Mouse (Mus musculus): ENCODE measurements around the gene Hbb-y. TPM values are rescaled to one million over a fixed set of nuclear protein-coding genes. Genes with fewer than 3 reads are reported as not detected.
"Not testable (repeated sequence)": the region's sequence is repeated elsewhere in the genome, so short reads cannot be mapped to it uniquely, and the experiment has no call there.

Hbb-y gene
- not detected for total RNA-seq (2021)

GRCm38 (mm10) chr7:103853090-103853489 lies at the start of gene Hbb-y:
Hbb-y (minus strand) TSS chr7:103853216.
- intact Hi-C loops (cut with DNase I), result no loop called here

GRCm38 (mm10) chr7:103894385-103894784 lies 41.4 kb upstream of the Hbb-y start, which contains the start of gene Olfr64:
Olfr64 (minus strand) TSS chr7:103894485.
- intact Hi-C loops (cut with DNase I), result no loop called here
- DNase-seq (ENCODE audit: low spot score in 2 of 2), result no peak

More at GRCm38 (mm10) chr7:103853090-103853489, at the start of gene Hbb-y:
- DNase-seq (ENCODE audit: low spot score in 2 of 2), result no peak

- intact Hi-C loops (cut with DNase I), result no loop called here
Measured at GRCm38 (mm10) chr7:103886152-103886551, 33.1 kb upstream of the Hbb-y start, which contains the start of gene Olfr66. Olfr66 (minus strand) TSS chr7:103886252.

GRCm38 (mm10) chr7:103877093-103877492 lies 24.1 kb upstream of the Hbb-y start:
- DNase-seq (ENCODE audit: low spot score in 2 of 2), result no peak
- intact Hi-C loops (cut with DNase I), result no loop called here

More at GRCm38 (mm10) chr7:103886152-103886551, 33.1 kb upstream of the Hbb-y start, which contains the start of gene Olfr66:
- no peak for DNase-seq (ENCODE audit: low spot score in 2 of 2)

GRCm38 (mm10) chr7:103874451-103874850 lies 21.4 kb upstream of the Hbb-y start:
- DNase-seq (ENCODE audit: low spot score in 2 of 2), result no peak
- intact Hi-C loops (cut with DNase I), result loop anchor here (5.0 kb wide), 2 partner anchors 1207 to 1362 kb away; no protein-coding TSS in a partner anchor

GRCm38 (mm10) chr7:103873064-103873463 lies 20.0 kb upstream of the Hbb-y start:
- intact Hi-C loops (cut with DNase I), result loop anchor here (5.0 kb wide), 2 partner anchors 1206 to 1361 kb away; no protein-coding TSS in a partner anchor

GRCm38 (mm10) chr7:103870667-103871066 lies 17.7 kb upstream of the Hbb-y start:
- DNase-seq (ENCODE audit: low spot score in 2 of 2), result no peak
- intact Hi-C loops (cut with DNase I), result loop anchor here (5.0 kb wide), 2 partner anchors 1203 to 1358 kb away; no protein-coding TSS in a partner anchor

More at GRCm38 (mm10) chr7:103873064-103873463, 20.0 kb upstream of the Hbb-y start:
- DNase-seq (ENCODE audit: low spot score in 2 of 2), result no peak

- intact Hi-C loops (cut with DNase I), result no loop called here
Measured at GRCm38 (mm10) chr7:103865716-103866115, 12.7 kb upstream of the Hbb-y start.

GRCm38 (mm10) chr7:103861531-103861930 lies 8.5 kb upstream of the Hbb-y start:
- no peak for DNase-seq (ENCODE audit: low spot score in 2 of 2)
- intact Hi-C loops (cut with DNase I), result no loop called here

More at GRCm38 (mm10) chr7:103865716-103866115, 12.7 kb upstream of the Hbb-y start:
- DNase-seq (ENCODE audit: low spot score in 2 of 2), result no peak

GRCm38 (mm10) chr7:103860855-103861254 lies 7.8 kb upstream of the Hbb-y start:
- intact Hi-C loops (cut with DNase I), result no loop called here
- no peak for DNase-seq (ENCODE audit: low spot score in 2 of 2)

- no peak for DNase-seq (ENCODE audit: low spot score in 2 of 2)
- intact Hi-C loops (cut with DNase I), result no loop called here
Measured at GRCm38 (mm10) chr7:103859076-103859475, 6.1 kb upstream of the Hbb-y start.

GRCm38 (mm10) chr7:103854669-103855068 lies 1.7 kb upstream of the Hbb-y start:
- no peak for DNase-seq (ENCODE audit: low spot score in 2 of 2)
- intact Hi-C loops (cut with DNase I), result no loop called here

- intact Hi-C loops (cut with DNase I), result no loop called here
- DNase-seq (ENCODE audit: low spot score in 2 of 2), result no peak
Measured at GRCm38 (mm10) chr7:103844525-103845325, 8.3 kb downstream of the Hbb-y start.

- intact Hi-C loops (cut with DNase I), result no loop called here
- no peak for DNase-seq (ENCODE audit: low spot score in 2 of 2)
Measured at GRCm38 (mm10) chr7:103843034-103843433, 10.0 kb downstream of the Hbb-y start, which contains the start of gene Hbb-bh1. Hbb-bh1 (minus strand) TSS chr7:103843164.

- intact Hi-C loops (cut with DNase I), result no loop called here
- DNase-seq (ENCODE audit: low spot score in 2 of 2), result no peak
Measured at GRCm38 (mm10) chr7:103840268-103840667, 12.7 kb downstream of the Hbb-y start, which contains the start of gene Hbb-bh2. Hbb-bh2 (minus strand) TSS chr7:103840520.

- intact Hi-C loops (cut with DNase I), result no loop called here
- DNase-seq (ENCODE audit: low spot score in 2 of 2), result no peak
Measured at GRCm38 (mm10) chr7:103827808-103828207, 25.2 kb downstream of the Hbb-y start, which contains the start of gene Hbb-bs. Hbb-bs (minus strand) TSS chr7:103828096.

- intact Hi-C loops (cut with DNase I); DNase-seq (ENCODE audit: low spot score in 2 of 2): not testable (repeated sequence)
Measured at GRCm38 (mm10) chr7:103827139-103827538, 25.9 kb downstream of the Hbb-y start.

GRCm38 (mm10) chr7:103826255-103826887 lies 26.6 kb downstream of the Hbb-y start:
- intact Hi-C loops (cut with DNase I), result no loop called here
- no peak for DNase-seq (ENCODE audit: low spot score in 2 of 2)

- intact Hi-C loops (cut with DNase I), result no loop called here
- DNase-seq (ENCODE audit: low spot score in 2 of 2), result no peak
Measured at GRCm38 (mm10) chr7:103825536-103826254, 27.3 kb downstream of the Hbb-y start.
